Mouse (Mus musculus) midbrain, embryonic 14.5 days (tissue): ENCODE results near the gene Magi2. TPM values are rescaled to one million over a fixed set of nuclear protein-coding genes. Genes with fewer than 3 reads are reported as not detected.
"Not testable (repeated sequence)": the region's sequence is repeated elsewhere in the genome, so short reads cannot be mapped to it uniquely, and the experiment has no call there.

Experiments used
- ATAC-seq: fragments of 200-750 bp; cut with Nextera tagmentation; 2 replicates; pipeline ENCODE4 v1.8.0; 2017; ENCODE audit warnings: moderate number of reproducible peaks, moderate library complexity; ENCODE audit not compliant: low FRiP score, low TSS enrichment
- DNase-seq: peaks from one replicate; pipeline ENCODE4 v3.0.0-alpha.2; 2015
- H3K27ac ChIP-seq: fragments of 300-500 bp; sonication (generic); replicated peaks from 2 replicates; pipeline ENCODE4 v1.5.1; 2014; ENCODE audit warnings: mild to moderate bottlenecking, low read depth, low read length, moderate library complexity
- H3K27me3 ChIP-seq: fragments of 300-500 bp; sonication (generic); 2 replicates; pipeline ENCODE4 v1.6.1; 2014; ENCODE audit warnings: low read length, control low read depth, mixed read lengths; ENCODE audit not compliant: control insufficient read depth, insufficient read depth
- H3K36me3 ChIP-seq: fragments of 300-500 bp; sonication (generic); 2 replicates; pipeline ENCODE4 v1.6.1; 2014; ENCODE audit warnings: low read length, control low read depth; ENCODE audit not compliant: control insufficient read depth, insufficient read depth
- H3K4me1 ChIP-seq: fragments of 300-500 bp; sonication (generic); 2 replicates; pipeline ENCODE4 v1.6.1; 2014; ENCODE audit warnings: mild to moderate bottlenecking, antibody characterized with exemption, low read length, control low read depth; ENCODE audit not compliant: control insufficient read depth, insufficient read depth
- H3K4me2 ChIP-seq: fragments of 300-500 bp; sonication (generic); 2 replicates; pipeline ENCODE4 v1.6.1; 2014; ENCODE audit warnings: mild to moderate bottlenecking, low read length, moderate library complexity
- H3K4me3 ChIP-seq: fragments of 300-500 bp; sonication (generic); replicated peaks from 2 replicates; pipeline ENCODE4 v1.5.1; 2014; ENCODE audit warnings: low read depth, low read length
- H3K9ac ChIP-seq: fragments of 300-500 bp; sonication (generic); replicated peaks from 2 replicates; pipeline ENCODE4 v1.6.1; 2014; ENCODE audit warnings: mild to moderate bottlenecking, low read length, moderate library complexity
- H3K9me3 ChIP-seq: fragments of 300-500 bp; sonication (generic); 2 replicates; pipeline ENCODE4 v1.6.1; 2016; ENCODE audit warnings: low read length, control low read depth, mixed read lengths; ENCODE audit not compliant: control insufficient read depth
- WGBS: fragments of 180-500 bp; shearing (Covaris S2); extraction: QIAGEN DNeasy Blood & Tissue Kit; methylation state at CpG from one replicate; pipeline ENCODE4 v1.1.7; 2014; 5-methylcytosine and 5-hydroxymethylcytosine counted together
- polyA plus RNA-seq: library from polyadenylated mRNA; unstranded; fragments of >200 nt; fragmentation: Nextera tagmentation; extraction: Ambion mirVana; gene quantifications from 2 replicates; pipeline ENCODE4 v1.2.1, GENCODE M21; 2014

Gene Magi2
- polyA plus RNA-seq, 1 experiment from 2014 or later: 22.3 TPM

GRCm38 (mm10) chr5:20704886-20705285 lies 1478.0 kb downstream of the Magi2 start:
- ATAC-seq (no peak), DNase-seq (no peak)
- Histone ChIP-seq H3K36me3 (0 out of 2 replicates have a peak, but pooled peaks cover 2% of the 10 kb centered on the region), H3K4me3 (no peak overlapping the region), H3K27ac (no peak overlapping the region), H3K9me3 (no peaks in the 10 kb centered on the region), H3K4me2 (no peak overlapping the region), H3K27me3 (no peaks in the 10 kb centered on the region), H3K4me1 (peaks cover 8% of the 10 kb centered on the region; the same call in 1 of the 2 replicates), H3K9ac (no peak overlapping the region)
- 65% methylated on average over 4 of the region's 4 CpGs for WGBS

GRCm38 (mm10) chr5:20706322-20707282 lies 1479.8 kb downstream of the Magi2 start:
- H3K9me3 ChIP-seq, H3K36me3 ChIP-seq, H3K4me3 ChIP-seq, H3K4me2 ChIP-seq, H3K27me3 ChIP-seq, H3K27ac ChIP-seq, H3K9ac ChIP-seq, H3K4me1 ChIP-seq, ATAC-seq, DNase-seq: not testable (repeated sequence)
- 93% methylated on average over 9 of the region's 18 CpGs for WGBS

DNA sequence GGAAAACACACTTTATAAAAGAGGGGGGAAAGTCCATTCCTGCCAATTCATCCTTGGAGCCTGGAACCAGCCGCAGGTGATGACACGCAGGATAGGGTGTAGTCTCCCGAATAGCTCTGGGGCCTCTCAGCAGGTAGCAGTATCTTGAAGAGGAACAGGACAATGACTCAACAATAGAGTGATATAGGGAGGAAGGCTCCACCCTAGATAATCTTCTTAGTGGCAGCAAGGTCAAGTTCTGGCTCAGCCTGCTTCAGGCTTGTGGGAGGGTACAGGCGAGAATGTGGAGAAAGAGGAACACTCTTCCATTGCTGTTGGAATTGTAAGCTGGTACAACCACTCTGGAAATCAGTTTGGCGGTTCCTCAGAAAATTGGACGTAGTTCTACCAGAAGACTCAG lies 1484.0 kb downstream of the Magi2 start:
- DNase-seq, H3K4me1 ChIP-seq, ATAC-seq, H3K4me3 ChIP-seq, H3K27me3 ChIP-seq, H3K36me3 ChIP-seq, H3K27ac ChIP-seq, H3K4me2 ChIP-seq, H3K9ac ChIP-seq, H3K9me3 ChIP-seq: not testable (repeated sequence)
- WGBS: 93% methylated on average over 6 of the region's 6 CpGs

GRCm38 (mm10) chr5:20714619-20715018 lies 1487.8 kb downstream of the Magi2 start:
- H3K9ac ChIP-seq, DNase-seq, H3K4me3 ChIP-seq, H3K36me3 ChIP-seq, H3K4me2 ChIP-seq, H3K9me3 ChIP-seq, H3K27me3 ChIP-seq, H3K27ac ChIP-seq, ATAC-seq, H3K4me1 ChIP-seq: not testable (repeated sequence)
- 88% methylated on average over 1 of the region's 1 CpGs for WGBS

GRCm38 (mm10) chr5:20715980-20716379 lies 1489.1 kb downstream of the Magi2 start:
- 92% methylated on average over 6 of the region's 6 CpGs for WGBS
- not testable (repeated sequence) for DNase-seq, H3K27me3 ChIP-seq, H3K9me3 ChIP-seq, H3K36me3 ChIP-seq, H3K4me1 ChIP-seq, H3K27ac ChIP-seq, H3K4me2 ChIP-seq, H3K9ac ChIP-seq, ATAC-seq, H3K4me3 ChIP-seq

- H3K9ac ChIP-seq: no peak overlapping the region
- ATAC-seq: no peak
- no peak overlapping the region for H3K27ac ChIP-seq
- no peaks in the 10 kb centered on the region for H3K36me3 ChIP-seq
- no peak for DNase-seq
- H3K4me1 ChIP-seq: no peaks in the 10 kb centered on the region
- no peak overlapping the region for H3K4me2 ChIP-seq
- no peaks in the 10 kb centered on the region for H3K27me3 ChIP-seq
- 86% methylated on average over 4 of the region's 4 CpGs for WGBS
- H3K9me3 ChIP-seq: no peaks in the 10 kb centered on the region
- H3K4me3 ChIP-seq: no peak overlapping the region
These were observed 1493.5 kb downstream of the Magi2 start for GRCm38 (mm10) chr5:20720201-20720900.

DNA sequence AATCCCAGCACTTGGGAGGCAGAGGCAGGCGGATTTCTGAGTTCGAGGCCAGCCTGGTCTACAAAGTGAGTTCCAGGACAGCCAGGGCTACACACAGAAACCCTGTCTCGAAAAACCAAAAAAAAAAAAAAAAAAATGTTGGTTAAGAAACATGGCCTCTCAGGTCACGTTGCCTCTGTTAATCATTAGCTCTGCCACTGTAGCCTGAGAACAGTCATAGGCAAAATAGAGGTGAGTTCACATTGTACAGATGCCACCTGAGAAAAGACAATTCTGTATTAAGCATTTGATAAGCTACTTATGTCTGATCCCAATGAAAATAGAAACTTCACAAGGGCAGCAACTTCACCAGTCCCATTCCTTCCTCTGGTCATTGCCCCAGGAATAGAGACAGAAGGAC lies 1496.4 kb downstream of the Magi2 start:
- H3K9me3 ChIP-seq, H3K9ac ChIP-seq, H3K4me1 ChIP-seq, H3K27ac ChIP-seq, DNase-seq, H3K36me3 ChIP-seq, ATAC-seq, H3K4me2 ChIP-seq, H3K27me3 ChIP-seq, H3K4me3 ChIP-seq: not testable (repeated sequence)
- 92% methylated on average over 4 of the region's 4 CpGs for WGBS

DNA sequence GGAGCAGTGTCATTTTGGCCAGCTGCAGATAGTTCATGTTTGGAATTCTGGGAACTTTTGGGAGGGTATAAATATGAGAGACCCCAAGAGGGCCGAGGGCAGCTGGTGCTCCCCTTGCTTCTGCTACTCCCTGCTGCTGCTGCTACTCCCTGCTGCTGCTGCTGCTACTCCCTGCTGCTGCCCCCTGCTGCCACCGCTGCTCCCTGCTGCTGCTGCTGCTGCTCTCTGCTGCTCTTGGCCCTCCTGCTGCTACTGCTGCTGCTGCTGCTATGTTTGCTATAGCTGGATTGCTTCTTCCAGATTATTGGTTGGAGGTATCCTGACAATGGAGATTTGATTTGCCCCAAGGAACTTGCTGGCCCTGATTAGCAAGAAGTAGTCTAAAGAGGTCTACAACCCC lies 1512.0 kb downstream of the Magi2 start:
- H3K4me3 ChIP-seq: no peak overlapping the region
- H3K9ac ChIP-seq: no peak overlapping the region
- no peaks in the 10 kb centered on the region for H3K4me1 ChIP-seq
- no peak for ATAC-seq
- H3K4me2 ChIP-seq: no peak overlapping the region
- no peak overlapping the region for H3K27ac ChIP-seq
- no peak for DNase-seq
- no peaks in the 10 kb centered on the region for H3K9me3 ChIP-seq
- WGBS: 40% methylated on average over 2 of the region's 2 CpGs
- no peaks in the 10 kb centered on the region for H3K27me3 ChIP-seq
- H3K36me3 ChIP-seq: no peaks in the 10 kb centered on the region
